Mouse (Mus musculus) CH12.LX (cell line): Measurements from ENCODE around the gene Smoc1.

Experiments
- CTCF ChIP-seq, 2 experiments: IDR thresholded peaks in 1 of 2; conservative IDR thresholded peaks in 1 of 2; 2 replicates each; pipeline ENCODE4 v1.5.1; 2011 to 2012; ENCODE audit warnings: low read depth in 2 of 2, low read length in 2 of 2, improper control_type of control experiment in 1 of 2, inconsistent platforms in 1 of 2, mild to moderate bottlenecking in 1 of 2, moderate library complexity in 1 of 2
- HCFC1 ChIP-seq: IDR thresholded peaks from 2 replicates; pipeline ENCODE4 v1.6.1; 2012; ENCODE audit warnings: low read depth, mild to moderate bottlenecking, inconsistent platforms, low read length, improper control_type of control experiment
- MAFK ChIP-seq: IDR thresholded peaks from 2 replicates; pipeline ENCODE4 v1.6.1; 2011; ENCODE audit warnings: low read length, improper control_type of control experiment; ENCODE audit not compliant: insufficient replicate concordance
- MAZ ChIP-seq: IDR thresholded peaks from 2 replicates; pipeline ENCODE4 v1.6.1; 2012; ENCODE audit warnings: low read depth, mild to moderate bottlenecking, inconsistent platforms, low read length, improper control_type of control experiment, moderate library complexity
- NRF1 ChIP-seq: IDR thresholded peaks from 2 replicates; pipeline ENCODE4 v1.6.1; 2014; ENCODE audit warnings: low read depth, mild to moderate bottlenecking, inconsistent platforms, low read length, improper control_type of control experiment, moderate library complexity
- POLR2A ChIP-seq: IDR thresholded peaks from 2 replicates; pipeline ENCODE4 v1.6.1; 2011; ENCODE audit warnings: low read depth, mild to moderate bottlenecking, improper control_type of control experiment, low read length
- USF2 ChIP-seq: conservative IDR thresholded peaks from 2 replicates; pipeline ENCODE4 v1.6.1; 2011; ENCODE audit warnings: low read depth, low read length, improper control_type of control experiment

- TF ChIP-seq HCFC1 (no peak), MAFK (no peak), CTCF (conservative IDR thresholded peaks at IDR 0.05 in 1 of 2, IDR thresholded peaks at IDR 0.05 in 1 of 2; ENCODE audit: low read depth in 2 of 2, low read length in 2 of 2) (no peak), MAZ (no peak), NRF1 (no peak), USF2 (no peak), POLR2A (no peak)
These were observed 29.2 kb downstream of the Smoc1 start for GRCm38 (mm10) chr12:81055811-81056210.
